Mouse (Mus musculus) left cerebral cortex, postnatal 25 days (tissue): ENCODE results near the gene Tomt. TPM values are rescaled to one million over a fixed set of nuclear protein-coding genes. Genes with fewer than 3 reads are reported as not detected.

Experiments used
- DNase-seq, 2 experiments: peaks; one replicate each; pipeline ENCODE4 v3.0.0; 2022; ENCODE audit warnings: low spot score in 2 of 2, mixed read lengths in 1 of 2
- intact Hi-C: fragments of 180-260 bp; cut with DNase I; formaldehyde crosslinking; loops from one replicate; pipeline ENCODE4 v1.15.1; 2025
- microRNA-seq, 2 experiments: library from miRNA; unstranded; fragments of <30 nt; microRNA quantifications; one replicate each; pipeline ENCODE4 v1.2.0; 2022
- total RNA-seq, 2 experiments: library from RNA; stranded (reverse); gene quantifications; 2 replicates each; pipeline ENCODE4 v1.2.3; 2021

The Tomt gene
- total RNA-seq, 2 experiments from 2014 or later = 0.11 to 0.14 TPM

DNA sequence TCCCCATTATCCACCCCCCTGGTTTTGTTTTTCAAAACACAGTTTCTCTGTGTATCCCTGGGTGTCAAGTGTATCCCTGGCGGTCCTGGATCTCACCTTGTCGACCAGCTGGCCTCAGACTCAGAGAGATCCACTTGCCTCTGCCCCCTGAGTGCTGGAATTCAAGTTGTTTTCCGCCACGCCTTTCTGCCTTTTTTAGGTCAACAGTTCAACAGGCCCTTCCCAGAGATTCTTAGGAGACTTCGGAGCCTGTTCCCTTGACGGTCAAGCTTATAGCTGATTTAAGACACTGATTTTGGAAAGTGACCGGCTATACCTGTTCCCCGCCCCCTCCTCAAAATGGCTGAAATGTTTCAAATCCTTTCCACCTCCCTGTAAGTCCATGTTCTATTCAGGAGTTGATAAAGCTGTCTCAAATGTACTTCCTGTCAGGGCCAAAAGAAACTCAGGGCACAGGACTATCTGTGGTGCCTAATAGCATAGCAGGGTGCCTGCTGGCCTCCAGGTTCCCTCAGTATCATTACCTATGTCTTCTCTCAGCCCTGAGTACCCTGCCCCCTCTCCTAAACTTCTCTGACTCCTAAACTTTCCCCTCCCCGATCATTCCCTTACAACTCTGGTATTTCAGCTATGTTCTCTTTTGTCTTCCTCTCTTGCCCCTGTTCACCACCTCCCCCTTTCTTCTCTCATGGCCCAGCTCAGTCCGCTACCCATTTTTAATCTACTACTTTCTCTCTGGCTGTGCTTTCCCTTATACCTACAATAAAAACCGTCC is 39.5 kb downstream of the Tomt start:
- DNase-seq = no peak
- intact Hi-C loops = no loop called here

DNA sequence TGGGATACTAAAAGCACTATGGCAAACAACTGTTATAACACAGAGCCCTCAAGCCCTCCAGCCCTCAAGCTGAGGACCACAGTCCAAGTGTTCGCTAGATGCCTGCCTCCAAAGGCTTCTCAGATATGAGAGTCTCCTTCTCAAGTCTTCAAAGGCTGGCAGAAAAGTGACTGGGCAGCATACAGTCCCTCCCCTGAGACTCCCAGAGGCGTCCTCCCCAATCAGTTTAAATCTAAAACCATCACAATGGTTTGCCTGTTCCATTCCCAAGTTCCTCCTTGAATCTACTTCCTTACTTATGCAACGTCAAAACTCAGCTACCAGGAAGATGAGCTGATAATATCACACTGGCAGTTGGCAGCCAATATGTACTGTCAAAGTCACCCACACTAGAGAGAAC is 42.7 kb downstream of the Tomt start, which contains the start of gene Anapc15:
Gene Anapc15, plus strand, starts transcription at position 301 of the 400 bp plus-strand sequence.
- intact Hi-C loops = no loop called here
- no peak for DNase-seq

DNA sequence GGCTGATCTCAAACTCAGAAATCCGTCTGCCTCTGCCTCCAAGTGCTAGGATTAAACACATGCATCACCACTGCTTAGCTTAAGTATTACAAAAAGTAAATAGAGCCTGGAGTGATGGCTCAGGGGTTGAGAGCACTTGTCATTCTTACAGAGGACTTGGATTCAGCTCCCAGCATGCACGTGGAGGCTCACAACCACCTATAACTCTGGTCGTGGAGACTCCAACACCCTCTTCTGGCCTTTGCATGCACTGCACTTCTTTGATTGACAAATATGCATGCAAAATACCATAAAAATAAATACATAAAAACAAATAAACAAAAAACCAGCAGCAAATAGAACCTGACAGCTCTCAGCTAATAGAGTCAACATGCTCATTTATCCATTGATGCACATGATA is 43.9 kb downstream of the Tomt start:
- DNase-seq = no peak
- intact Hi-C loops = no loop called here

DNA sequence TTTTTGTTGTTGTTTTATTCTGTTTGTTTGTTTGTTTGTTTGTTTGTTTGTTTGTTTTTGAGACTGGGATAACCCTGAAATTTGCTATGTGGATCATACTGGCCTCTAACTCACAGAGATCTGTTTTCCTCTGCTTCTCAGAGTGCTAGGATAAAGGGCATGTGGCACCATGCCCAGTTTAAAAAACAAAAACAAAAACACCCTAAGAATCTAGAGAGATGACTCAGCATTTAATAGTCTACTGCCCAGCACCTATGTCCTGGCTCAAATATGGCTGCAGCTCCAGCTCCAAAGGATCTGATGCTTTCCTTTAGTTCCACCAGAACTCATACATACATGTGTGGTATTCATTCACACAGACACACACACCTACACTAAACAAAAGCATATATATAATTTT is 45.2 kb downstream of the Tomt start:
- no peak for DNase-seq
- intact Hi-C loops = no loop called here

DNA sequence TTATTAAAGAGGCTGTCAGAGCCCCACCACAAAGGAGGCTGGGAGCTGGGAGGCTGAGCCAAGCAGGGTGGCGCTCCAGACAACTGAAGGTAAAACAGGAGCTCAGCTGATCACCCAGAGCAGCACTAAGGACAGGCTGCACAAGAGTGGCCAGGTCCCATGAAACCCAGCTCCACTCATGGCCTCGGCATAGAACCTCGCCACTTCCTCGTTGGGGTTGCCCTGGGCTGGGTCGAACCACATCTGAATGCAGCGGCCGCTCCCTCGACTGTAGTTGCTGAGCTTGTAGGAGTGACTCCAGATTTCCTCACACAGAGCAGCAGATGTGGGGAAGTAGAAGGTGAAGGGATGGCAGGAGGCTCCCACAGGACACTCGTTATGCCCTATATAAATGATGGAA is 47.8 kb downstream of the Tomt start:
- intact Hi-C loops = no loop called here
- no peak for DNase-seq

DNA sequence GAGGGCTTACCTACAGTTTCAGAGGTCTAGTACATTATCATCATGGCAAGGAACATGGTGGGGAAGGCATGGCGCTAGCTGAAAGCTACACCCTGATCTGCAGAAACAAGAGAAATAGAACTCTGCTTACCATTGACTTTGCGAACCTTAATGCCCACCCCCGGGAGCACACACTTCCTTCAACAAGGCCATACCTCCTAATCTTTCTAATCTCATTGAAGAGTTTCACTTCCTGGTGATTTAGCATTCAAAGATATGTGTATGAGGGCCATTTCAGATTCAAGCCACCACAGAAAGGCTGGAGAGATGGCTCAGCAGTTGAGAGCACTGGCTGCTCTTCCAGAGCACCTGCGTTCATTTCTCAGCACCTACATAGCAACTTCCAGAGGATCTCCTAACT is 49.1 kb downstream of the Tomt start, which contains the start of gene Folr2:
Gene Folr2, minus strand, starts transcription at position 101 of the 400 bp plus-strand sequence.
- no peak for DNase-seq

DNA sequence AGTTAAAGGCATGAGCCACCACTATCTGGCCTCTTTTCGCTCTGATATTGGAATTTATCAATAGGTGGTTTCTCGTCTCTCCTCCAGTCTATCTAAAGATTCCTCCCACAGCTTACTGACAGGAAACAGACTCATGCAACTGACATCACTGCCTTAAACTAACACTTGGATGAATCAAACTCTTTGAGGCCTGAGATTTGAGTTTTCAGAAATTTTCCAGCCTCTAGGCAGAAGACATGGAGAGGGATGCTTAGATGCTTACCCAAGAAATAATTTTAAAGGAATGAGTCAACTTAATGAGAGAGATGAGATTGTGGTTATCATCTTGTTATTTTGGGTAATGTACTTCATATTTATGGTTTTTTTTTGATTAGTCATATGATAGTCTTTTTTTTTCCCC is 52.3 kb downstream of the Tomt start:
- intact Hi-C loops = no loop called here
- no peak for DNase-seq

More for the DNA sequence above, 49.1 kb downstream of the Tomt start, which contains the start of gene Folr2:
- intact Hi-C loops = no loop called here

DNA sequence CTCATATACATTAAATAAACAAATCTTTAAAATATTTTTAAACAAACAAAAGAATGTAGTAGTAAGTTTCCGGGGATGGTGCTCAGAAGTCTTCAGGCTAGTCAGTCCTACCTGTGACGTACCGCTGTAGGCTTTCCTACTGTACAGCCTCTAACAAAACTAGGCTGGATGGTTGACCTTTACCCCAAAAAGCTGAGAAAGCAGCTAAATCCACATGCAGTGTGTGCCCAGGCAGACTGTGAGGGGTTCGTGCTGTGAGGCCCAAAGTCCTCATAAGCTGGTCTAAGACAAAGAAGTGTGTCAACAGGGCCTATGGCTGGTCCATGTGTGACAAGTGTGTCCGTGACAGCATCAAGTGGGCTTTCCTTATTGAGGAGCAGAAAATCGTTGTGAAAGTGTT is 53.3 kb downstream of the Tomt start:
- intact Hi-C loops = no loop called here

DNA sequence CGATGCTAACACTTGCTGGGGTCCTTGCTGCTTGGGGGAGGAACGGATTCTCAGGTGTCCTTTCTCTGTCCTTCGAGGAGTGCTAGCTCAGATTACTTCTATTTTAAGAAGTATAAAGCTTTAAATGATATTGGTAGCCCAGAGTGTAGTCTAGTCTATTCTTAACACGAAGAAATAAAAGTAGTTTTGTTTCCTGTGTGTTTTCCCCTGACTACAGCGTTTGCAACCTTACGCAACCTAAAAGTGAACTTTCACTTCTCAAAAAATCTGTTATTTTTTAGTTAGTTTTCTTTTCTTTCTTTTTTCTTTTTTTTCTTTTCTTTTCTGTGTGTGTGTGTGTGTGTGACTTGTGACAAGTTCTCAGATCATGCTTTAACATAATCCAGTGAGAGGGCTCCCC is 54.5 kb downstream of the Tomt start:
- intact Hi-C loops = no loop called here
- no peak for DNase-seq

More for the DNA sequence above, 53.3 kb downstream of the Tomt start:
- DNase-seq = no peak

Small RNA genes within 50 kb of the gene (microRNA-seq; reads per million reads assigned to microRNA genes)
- gene Gm22655 = 0 reads per million in 2 experiments

Other genes with a start within 250 kb of the Tomt start
- 10 to 100 TPM; 51.0 to 51.9 TPM for gene Clpb, start 242.7 kb downstream of the Tomt start, total RNA-seq
- gene Phox2a, start 88.0 kb downstream of the Tomt start, total RNA-seq = not detected
- gene Inppl1, start 68.1 kb downstream of the Tomt start, total RNA-seq = 10 to 100 TPM; 32.7 to 33.6 TPM
- under 1 TPM in 1 of 2 experiments, not detected in 1; 0.37 TPM for gene Folr2, start 49.2 kb downstream of the Tomt start, total RNA-seq
- 10 to 100 TPM; 31.2 to 36.8 TPM for gene Anapc15, start 42.6 kb downstream of the Tomt start, total RNA-seq
- 1 to 10 TPM; 3.3 to 5.2 TPM for gene Folr1, start 35.6 kb downstream of the Tomt start, total RNA-seq
- gene Lamtor1, start 455 bp downstream of the Tomt start, total RNA-seq = 10 to 100 TPM; 97.2 to 99.6 TPM
- gene Lrrc51, start 27.5 kb upstream of the Tomt start, total RNA-seq = 1 to 10 TPM; 5.6 to 6.9 TPM
- gene Numa1, start 27.8 kb upstream of the Tomt start, total RNA-seq = 10 to 100 TPM; 77.1 to 83.2 TPM
- 1 to 10 TPM; 5.8 to 7.9 TPM for gene Il18bp, start 112.3 kb upstream of the Tomt start, total RNA-seq
- 10 to 100 TPM; 45.0 to 48.1 TPM for gene Rnf121, start 159.1 kb upstream of the Tomt start, total RNA-seq
- gene Xndc1, start 159.2 kb upstream of the Tomt start, total RNA-seq = 10 to 100 TPM; 22.5 to 24.6 TPM
- gene Xntrpc, start 159.4 kb upstream of the Tomt start, total RNA-seq = 1 to 10 TPM; 1.4 to 3.3 TPM
- gene Trpc2, start 176.8 kb upstream of the Tomt start, total RNA-seq = under 1 TPM; 0.21 to 0.69 TPM
- not detected for gene Art1, start 195.4 kb upstream of the Tomt start, total RNA-seq
- gene Art5, start 203.1 kb upstream of the Tomt start, total RNA-seq = not detected
- under 1 TPM; 0.37 to 0.41 TPM for gene Chrna10, start 210.5 kb upstream of the Tomt start, total RNA-seq